Mouse (Mus musculus): Measurements from ENCODE around the gene Tmprss9. TPM values are rescaled to one million over a fixed set of nuclear protein-coding genes. Genes with fewer than 3 reads are reported as not detected.

The Tmprss9 gene
- total and polyA plus RNA-seq, 3 experiments, result 0.04 TPM; not detected in 2

DNA sequence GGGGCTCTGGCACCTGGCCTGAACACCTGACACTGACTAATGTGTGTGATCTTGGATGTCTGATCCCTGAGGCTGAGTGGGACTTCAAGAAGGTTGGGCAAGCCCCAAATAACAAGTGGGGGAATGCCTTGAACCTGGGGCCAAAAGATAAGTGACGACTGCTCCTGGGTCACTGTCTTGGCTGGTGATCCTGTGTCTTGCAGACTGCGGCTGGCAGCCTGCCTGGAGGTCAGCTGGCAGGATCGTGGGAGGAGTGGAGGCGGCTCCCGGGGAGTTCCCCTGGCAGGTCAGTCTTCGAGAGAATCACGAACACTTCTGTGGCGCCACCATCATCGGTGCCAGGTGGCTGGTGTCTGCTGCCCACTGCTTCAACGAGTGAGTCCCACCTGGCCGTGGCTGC is 15.5 kb downstream of the Tmprss9 start:
- peaks cover 45% of the 10 kb centered on the region for H3K27me3 ChIP-seq (replicated peaks)
- dilution Hi-C loops (cut with MboI; ENCODE audit: extremely low pct_ligation_motif_present, extremely low pct_unique_long_range_greater_than_20kb, low sequenced_read_pairs), result no loop called here
- TF ChIP-seq MAX (IDR thresholded peaks at IDR 0.05; ENCODE audit: low read length) (no peak), PAX5 (IDR thresholded peaks at IDR 0.05; ENCODE audit: low read length) (no peak), USF2 (conservative IDR thresholded peaks at IDR 0.05; ENCODE audit: low read depth, low read length) (no peak), JUN (IDR thresholded peaks at IDR 0.05; ENCODE audit: insufficient read depth, low read depth, low read length) (no peak), POLR2AphosphoS2 (IDR thresholded peaks at IDR 0.05; ENCODE audit: low read depth, low read length) (no peak), BHLHE40 (IDR thresholded peaks at IDR 0.05; ENCODE audit: low read depth, low read length) (no peak), MAFK (IDR thresholded peaks at IDR 0.05; ENCODE audit: insufficient replicate concordance, low read length) (no peak), SIN3A (IDR thresholded peaks at IDR 0.05; ENCODE audit: low read length) (no peak), CHD2 (IDR thresholded peaks at IDR 0.05; ENCODE audit: low read length) (no peak), EP300 (IDR thresholded peaks at IDR 0.05; ENCODE audit: low read length) (no peak)

GRCm38 (mm10) chr10:80895100-80895499 is 23.5 kb downstream of the Tmprss9 start:
- dilution Hi-C loops (cut with MboI; ENCODE audit: extremely low pct_ligation_motif_present, extremely low pct_unique_long_range_greater_than_20kb, low sequenced_read_pairs), result no loop called here

More for the DNA sequence above, 15.5 kb downstream of the Tmprss9 start:
- DNase-seq (ENCODE audit: extremely low read depth), result no peak
- Histone ChIP-seq H3K36me3 (replicated peaks in 1 of 2; ENCODE audit: control insufficient read depth in 1 of 2, insufficient read depth in 1 of 2, low read length in 1 of 2) (no peaks in the 10 kb centered on the region), H3K4me1 (ENCODE audit: control insufficient read depth in 1 of 2, insufficient read depth in 2 of 2) (peaks cover 0 to 2% of the 10 kb centered on the region in 2 experiments; a peak in 1 of 4 replicates), H3K27ac (ENCODE audit: insufficient read depth, low read depth) (no peak overlapping the region), H3K79me2 (replicated peaks; ENCODE audit: control insufficient read depth, extremely low read depth, insufficient read depth, poor library complexity, severe bottlenecking) (no peaks in the 10 kb centered on the region), H3K9ac (ENCODE audit: insufficient read depth, low read depth) (no peak overlapping the region), H3K4me3 (replicated peaks in 1 of 3; ENCODE audit: low read depth in 2 of 3, low read length in 2 of 3, poor library complexity in 1 of 3) (no peak overlapping the region), H3K9me3 (replicated peaks; ENCODE audit: low read length) (peaks cover 5% of the 10 kb centered on the region), H3K4me2 (ENCODE audit: insufficient read depth, low read depth, poor library complexity, severe bottlenecking) (no peak overlapping the region)
- in situ Hi-C loops (cut with MboI; ENCODE audit: low pct_ligation_motif_present, low pct_unique_long_range_greater_than_20kb, low sequenced_read_pairs), result loop anchor here (5.0 kb wide), 1 partner anchor 105 kb away; no protein-coding TSS in a partner anchor

More at GRCm38 (mm10) chr10:80895100-80895499, 23.5 kb downstream of the Tmprss9 start:
- Histone ChIP-seq H3K27ac (ENCODE audit: insufficient read depth, low read depth) (no peak overlapping the region), H3K9me3 (replicated peaks; ENCODE audit: low read length) (peaks cover 13% of the 10 kb centered on the region), H3K4me1 (ENCODE audit: control insufficient read depth in 1 of 2, insufficient read depth in 2 of 2) (peaks cover 8 to 15% of the 10 kb centered on the region in 2 experiments; a peak in 3 of 4 replicates), H3K4me2 (ENCODE audit: insufficient read depth, low read depth, poor library complexity, severe bottlenecking) (no peak overlapping the region), H3K4me3 (replicated peaks in 1 of 3; ENCODE audit: low read depth in 2 of 3, low read length in 2 of 3, poor library complexity in 1 of 3) (no peak overlapping the region), H3K27me3 (replicated peaks) (peaks cover 3% of the 10 kb centered on the region), H3K36me3 (replicated peaks in 1 of 2; ENCODE audit: control insufficient read depth in 1 of 2, insufficient read depth in 1 of 2, low read length in 1 of 2) (peaks cover 21 to 33% of the 10 kb centered on the region in 2 experiments), H3K9ac (ENCODE audit: insufficient read depth, low read depth) (no peak overlapping the region), H3K79me2 (replicated peaks; ENCODE audit: control insufficient read depth, extremely low read depth, insufficient read depth, poor library complexity, severe bottlenecking) (peaks cover 10% of the 10 kb centered on the region; the same call in 1 of the 2 replicates)
- in situ Hi-C loops (cut with MboI; ENCODE audit: low pct_ligation_motif_present, low pct_unique_long_range_greater_than_20kb, low sequenced_read_pairs), result no loop called here
- DNase-seq (ENCODE audit: extremely low read depth), result no peak
- TF ChIP-seq ELF1 (IDR thresholded peaks at IDR 0.05; ENCODE audit: low read depth, low read length) (no peak), MXI1 (IDR thresholded peaks at IDR 0.05; ENCODE audit: low read depth, low read length) (no peak), E2F4 (IDR thresholded peaks at IDR 0.05; ENCODE audit: insufficient replicate concordance, low read depth, low read length) (no peak), MAZ (IDR thresholded peaks at IDR 0.05; ENCODE audit: low read depth, low read length) (no peak), TBP (conservative IDR thresholded peaks at IDR 0.05; ENCODE audit: low read depth, low read length) (no peak), RAD21 (IDR thresholded peaks at IDR 0.05; ENCODE audit: low read depth, low read length) (no peak), POLR2AphosphoS2 (IDR thresholded peaks at IDR 0.05; ENCODE audit: low read depth, low read length) (no peak), EP300 (IDR thresholded peaks at IDR 0.05; ENCODE audit: low read length) (no peak), CTCF (conservative IDR thresholded peaks at IDR 0.05 in 1 of 2, IDR thresholded peaks at IDR 0.05 in 1 of 2; ENCODE audit: low read depth in 2 of 2, low read length in 2 of 2) (no peak), NRF1 (IDR thresholded peaks at IDR 0.05; ENCODE audit: low read depth, low read length) (no peak), ZC3H11A (IDR thresholded peaks at IDR 0.05; ENCODE audit: low read depth, low read length) (no peak), ZNF384 (IDR thresholded peaks at IDR 0.05; ENCODE audit: low read depth, low read length) (no peak), USF2 (conservative IDR thresholded peaks at IDR 0.05; ENCODE audit: low read depth, low read length) (no peak)

Data from CH12.LX (cell line).